Mouse (Mus musculus): ENCODE measurements around the gene Blm.

DNA sequence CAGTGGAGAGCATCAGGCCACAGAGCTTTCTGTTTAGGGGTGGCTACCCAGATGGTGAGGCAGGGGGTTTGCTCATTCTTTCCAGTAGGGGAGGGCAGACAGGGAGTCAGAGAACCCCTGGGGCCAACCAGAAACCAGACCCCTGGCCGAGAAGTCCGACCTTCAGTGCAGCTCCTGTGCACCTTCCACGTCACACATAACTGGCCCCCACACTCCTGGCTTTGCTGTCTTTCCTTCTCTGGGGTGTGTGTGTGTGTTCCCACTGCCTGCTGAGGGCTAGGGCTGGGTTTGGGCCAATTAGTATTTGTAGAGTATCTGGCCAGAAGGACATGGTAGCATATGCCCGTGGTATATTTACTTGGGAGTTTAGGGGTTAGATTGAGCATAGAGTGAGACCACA, 84.6 kb downstream of the Blm start:
- TF ChIP-seq CTCF (IDR thresholded peaks at IDR 0.05; ENCODE audit: control insufficient read depth, insufficient read depth, low read length) (no peak), POLR2A (IDR thresholded peaks at IDR 0.05; ENCODE audit: borderline replicate concordance, control insufficient read depth, low read depth, low read length) (no peak)
